ENCODE assay signal across 13 mouse cellular contexts in the genomic region with DNA sequence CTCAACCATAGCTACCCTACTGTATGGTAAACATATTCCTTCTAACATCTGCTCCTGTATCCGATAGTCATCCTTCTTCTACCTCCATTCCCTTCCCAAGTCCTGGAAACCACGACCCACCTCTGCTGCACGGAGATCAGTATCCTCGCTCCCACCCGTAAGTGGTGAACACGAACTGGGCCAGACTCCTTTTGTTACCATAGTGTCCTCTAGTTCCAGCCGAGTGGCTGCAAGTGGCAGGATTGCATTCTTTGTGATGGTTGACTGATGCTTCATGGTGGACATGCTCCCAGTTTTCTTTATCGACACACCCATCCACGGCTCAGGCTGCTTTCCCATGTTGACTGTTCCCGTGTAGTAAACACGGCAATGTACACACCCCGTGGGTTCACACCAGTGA.
"Had no signal": no experiment of that assay in that cellular context is flagged by ENCODE, and none has a peak within 500 bp of the region (broad histone marks: within the 10 kb centered on the region; RNA-seq: fewer than 3 reads in every experiment).

No protein-coding gene starts in this region.

- H3K4me1 ChIP-seq: liver, embryonic 12.5 days; midbrain, embryonic 12.5 days had no signal

- H3K36me3 ChIP-seq: limb, embryonic 15.5 days; liver, embryonic 12.5 days; midbrain, embryonic 12.5 days; stomach, embryonic 15.5 days had no signal

- DNase-seq: kidney, postnatal 14 days; lung, embryonic 14.5 days; lung, postnatal 10 days; lung, postnatal 4 days; thymus, postnatal 4 days had no signal

- H3K4me2 ChIP-seq: limb, embryonic 15.5 days; liver, embryonic 12.5 days; lung, embryonic 14.5 days; midbrain, embryonic 12.5 days; stomach, embryonic 15.5 days had no signal

- H3K9ac ChIP-seq: limb, embryonic 15.5 days; liver, embryonic 12.5 days; lung, embryonic 14.5 days; midbrain, embryonic 12.5 days; stomach, embryonic 15.5 days had no signal

- ATAC-seq: hindbrain, embryonic 16.5 days; inflammation-experienced regulatory T-cells, adult 6 months; intestine, postnatal 0 days; liver, embryonic 12.5 days had no signal

- H3K4me3 ChIP-seq: left cerebral cortex, adult 2 months; limb, embryonic 15.5 days; liver, embryonic 12.5 days; midbrain, embryonic 12.5 days; stomach, embryonic 15.5 days had no signal

- H3K27ac ChIP-seq: left cerebral cortex, adult 2 months; limb, embryonic 15.5 days; liver, embryonic 12.5 days; midbrain, embryonic 12.5 days; stomach, embryonic 15.5 days had no signal

- H3K9me3 ChIP-seq: limb, embryonic 15.5 days; liver, embryonic 12.5 days; midbrain, embryonic 12.5 days; stomach, embryonic 15.5 days had no signal

- H3K27me3 ChIP-seq: limb, embryonic 15.5 days; liver, embryonic 12.5 days; midbrain, embryonic 12.5 days; stomach, embryonic 15.5 days had no signal
